ENCODE assay signal across 8 mouse cellular contexts in genomic region chr4:143212341-143213174, GRCm38 (mm10). TPM values are rescaled to one million over a fixed set of nuclear protein-coding genes. Genes with fewer than 3 reads are reported as not detected.
DNase-seq lines count a peak whose midpoint lies in the region; ATAC-seq lines count a peak whose summit lies in the region.

TSS of gene Prdm2 (minus strand) at chr4:143212995.

- peak; percentile 92 for ATAC-seq in intestine, embryonic 15.5 days
- ATAC-seq in megakaryocyte progenitor cell, adult 5-6 weeks (replicated peaks; ENCODE audit: poor library complexity), result peak; percentile 27

- no peaks in the 10 kb centered on the region for H3K27me3 ChIP-seq in intestine, embryonic 15.5 days (replicated peaks)

- no peaks in the 10 kb centered on the region for H3K9me3 ChIP-seq in intestine, embryonic 15.5 days

- 2% methylated on average over 75 of the region's 96 CpGs for WGBS in intestine, embryonic 15.5 days

- H3K9ac ChIP-seq in intestine, embryonic 15.5 days, result peak within 1 kb of the TSS; percentile 80

- DNase-seq in adrenal gland, postnatal 10 days, result peak; percentile 75
- DNase-seq in embryo, embryonic 9.5 days (ENCODE audit: extremely low spot score), result peak; percentile 87
- peak; percentile 51 to 63 for DNase-seq in gastrocnemius, postnatal 4 days (ENCODE audit: low spot score in 2 of 2)
- peak; percentile 36 to 69 for DNase-seq in left cerebral cortex, postnatal 14 days (ENCODE audit: low spot score in 2 of 2)
- peak; percentile 70 to 77 for DNase-seq in right cerebral cortex, postnatal 10 days (ENCODE audit: low spot score in 2 of 2)
- peak; percentile 38 to 54 for DNase-seq in urinary bladder, postnatal 36 days (ENCODE audit: low spot score in 2 of 2)

- peak within 1 kb of the TSS; percentile 73 for H3K4me2 ChIP-seq in intestine, embryonic 15.5 days (replicated peaks)

- peak within 1 kb of the TSS; percentile 78 for H3K4me3 ChIP-seq in intestine, embryonic 15.5 days (replicated peaks)

- no peaks in the 10 kb centered on the region for H3K36me3 ChIP-seq in intestine, embryonic 15.5 days

- intact Hi-C loops in left cerebral cortex, postnatal 14 days (cut with DNase I), result loop anchor here (2.0 to 10.0 kb wide), 2 partner anchors 50 to 98 kb away; no protein-coding TSS in a partner anchor

- peaks cover 5% of the 10 kb centered on the region for H3K4me1 ChIP-seq in intestine, embryonic 15.5 days (replicated peaks)

- H3K27ac ChIP-seq in intestine, embryonic 15.5 days, result peak within 1 kb of the TSS; percentile 80

RNA-seq across cellular contexts. Expression of gene Prdm2, which starts in this region (rescaled TPM):
- 10 to 100 TPM; 21.2 to 23.4 TPM for total RNA-seq in adrenal gland, postnatal 10 days (2021)
- total RNA-seq in gastrocnemius, postnatal 4 days (2021), result 10 to 100 TPM; 27.8 to 30.2 TPM
- 9.7 and 10.0 TPM in 2 replicates for polyA plus RNA-seq in intestine, embryonic 15.5 days (2015; fragmentation: Nextera tagmentation; extraction: Ambion mirVana)
- 10 to 100 TPM; 31.6 to 34.6 TPM for total RNA-seq in left cerebral cortex, postnatal 14 days (2021)
- 16.1 and 16.5 TPM in 2 replicates for total RNA-seq in megakaryocyte progenitor cell, adult 5-6 weeks (2015)
- 9.5 and 12.5 TPM in 2 replicates for total RNA-seq in megakaryocyte progenitor cell, adult 5-6 weeks (2017)

Comparison
In these comparisons a context has a peak if more than half of its experiments do, and no peak if none do; other contexts are left out.
1. Peak in every context shown above with its lines: DNase-seq, ATAC-seq, H3K4me3 ChIP-seq and H3K27ac ChIP-seq.